12 mouse cellular contexts compared by ENCODE assay signal in the genomic region with DNA sequence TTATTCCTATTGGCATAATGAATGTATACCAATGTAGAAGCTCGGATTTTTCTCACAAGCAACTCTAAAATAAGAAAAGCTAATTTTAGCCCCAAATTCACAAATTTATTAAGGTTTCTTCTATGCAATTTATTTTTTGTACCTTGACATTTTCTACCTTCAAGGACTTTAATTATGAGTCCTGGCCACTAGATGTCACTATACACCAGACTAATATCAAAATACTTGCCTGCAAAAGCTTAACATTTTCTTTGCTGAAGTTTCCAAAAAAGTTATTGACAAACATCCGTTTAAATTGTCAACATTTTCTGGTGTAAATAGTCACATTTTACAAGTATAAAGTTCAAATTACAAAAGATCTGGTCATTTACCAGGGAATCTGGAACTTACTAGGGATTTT.
DNase-seq lines count a peak whose midpoint lies in the region; ATAC-seq and TF ChIP-seq lines count a peak whose summit lies in the region.
"Had no signal": no experiment of that assay in that cellular context is flagged by ENCODE, and none has a peak within 500 bp of the region (broad histone marks: within the 10 kb centered on the region; RNA-seq: fewer than 3 reads in every experiment).

No protein-coding gene starts in this region.

- no peak for TF ChIP-seq EP300 in stomach, postnatal 0 days (optimal IDR thresholded peaks at IDR 0.05)

- H3K4me2 ChIP-seq in intestine, postnatal 0 days (replicated peaks; ENCODE audit: low read depth), result no peak overlapping the region
- no peak overlapping the region for H3K4me2 ChIP-seq in intestine, embryonic 16.5 days (ENCODE audit: low read depth, low read length)
- H3K4me2 ChIP-seq in midbrain, postnatal 0 days (ENCODE audit: low read depth, low read length, poor library complexity, severe bottlenecking), result no peak overlapping the region
- no peak overlapping the region for H3K4me2 ChIP-seq in midbrain, embryonic 16.5 days (ENCODE audit: low read length)
- H3K4me2 ChIP-seq in stomach, postnatal 0 days (replicated peaks; ENCODE audit: low read depth), result no peak overlapping the region
- H3K4me2 ChIP-seq: forebrain, embryonic 12.5 days; lung, embryonic 15.5 days had no signal

- no peak overlapping the region for H3K9ac ChIP-seq in intestine, postnatal 0 days (ENCODE audit: low read depth, low read length)
- H3K9ac ChIP-seq in intestine, embryonic 16.5 days (ENCODE audit: low read depth, low read length), result no peak overlapping the region
- no peak overlapping the region for H3K9ac ChIP-seq in midbrain, postnatal 0 days (replicated peaks; ENCODE audit: low read length, poor library complexity, severe bottlenecking)
- no peak overlapping the region for H3K9ac ChIP-seq in midbrain, embryonic 16.5 days (ENCODE audit: low read depth, low read length)
- H3K9ac ChIP-seq in stomach, postnatal 0 days (ENCODE audit: low read length), result no peak overlapping the region
- H3K9ac ChIP-seq: forebrain, embryonic 12.5 days; lung, embryonic 15.5 days had no signal

- peak; percentile 56 for TF ChIP-seq CTCF in intestine, postnatal 0 days (IDR thresholded peaks at IDR 0.05; ENCODE audit: low read depth)
- peak; percentile 62 for TF ChIP-seq CTCF in midbrain, postnatal 0 days (IDR thresholded peaks at IDR 0.05)
- TF ChIP-seq CTCF in stomach, postnatal 0 days (IDR thresholded peaks at IDR 0.05; ENCODE audit: low read depth), result peak; percentile 63

- no peak overlapping the region for H3K27ac ChIP-seq in intestine, postnatal 0 days (ENCODE audit: low read depth, low read length)
- H3K27ac ChIP-seq in intestine, embryonic 16.5 days (ENCODE audit: low read length), result no peak overlapping the region
- H3K27ac ChIP-seq in midbrain, postnatal 0 days (ENCODE audit: low read depth, low read length), result no peak overlapping the region
- H3K27ac ChIP-seq in midbrain, embryonic 16.5 days (ENCODE audit: low read length), result no peak overlapping the region
- H3K27ac ChIP-seq in stomach, postnatal 0 days (replicated peaks), result no peak overlapping the region
- H3K27ac ChIP-seq: forebrain, embryonic 12.5 days; lung, embryonic 15.5 days had no signal

- peak; percentile 49 for DNase-seq in midbrain, postnatal 0 days (ENCODE audit: low spot score)
- peak; percentile 6 for DNase-seq in c-Kit-positive CD71-negative TER-119-negative erythroid progenitor cells, embryonic 14.5 days (ENCODE audit: low read depth)
- no peak for DNase-seq in stomach, postnatal 0 days (ENCODE audit: low spot score)
- DNase-seq in urinary bladder, adult 2 months (ENCODE audit: low spot score), result no peak
- no peak for DNase-seq in adrenal gland, postnatal 4 days (ENCODE audit: low spot score in 2 of 2)
- DNase-seq: thymus, postnatal 14 days had no signal

- H3K27me3 ChIP-seq in intestine, postnatal 0 days (replicated peaks; ENCODE audit: control insufficient read depth, insufficient read depth, low read length), result no peaks in the 10 kb centered on the region
- no peaks in the 10 kb centered on the region for H3K27me3 ChIP-seq in intestine, embryonic 16.5 days (replicated peaks; ENCODE audit: control insufficient read depth, insufficient read depth, low read length)
- no peaks in the 10 kb centered on the region for H3K27me3 ChIP-seq in midbrain, postnatal 0 days (ENCODE audit: insufficient read depth, low read length)
- no peaks in the 10 kb centered on the region for H3K27me3 ChIP-seq in midbrain, embryonic 16.5 days (ENCODE audit: control insufficient read depth, insufficient read depth, low read depth, low read length)
- no peaks in the 10 kb centered on the region for H3K27me3 ChIP-seq in stomach, postnatal 0 days (ENCODE audit: control insufficient read depth, insufficient read depth, low read length)
- H3K27me3 ChIP-seq: forebrain, embryonic 12.5 days; lung, embryonic 15.5 days had no signal

- no peaks in the 10 kb centered on the region for H3K4me1 ChIP-seq in intestine, postnatal 0 days (replicated peaks; ENCODE audit: control insufficient read depth, insufficient read depth, low read length)
- no peaks in the 10 kb centered on the region for H3K4me1 ChIP-seq in intestine, embryonic 16.5 days (ENCODE audit: control insufficient read depth, insufficient read depth, low read length)
- no peaks in the 10 kb centered on the region for H3K4me1 ChIP-seq in midbrain, postnatal 0 days (ENCODE audit: insufficient read depth, low read length)
- no peaks in the 10 kb centered on the region for H3K4me1 ChIP-seq in midbrain, embryonic 16.5 days (ENCODE audit: control insufficient read depth, insufficient read depth, low read length)
- no peaks in the 10 kb centered on the region for H3K4me1 ChIP-seq in stomach, postnatal 0 days (replicated peaks; ENCODE audit: control insufficient read depth, insufficient read depth)
- H3K4me1 ChIP-seq: forebrain, embryonic 12.5 days; lung, embryonic 15.5 days had no signal

- WGBS in intestine, postnatal 0 days, result 6% methylated on average over 2 of the region's 2 CpGs
- WGBS in intestine, embryonic 16.5 days, result 5% methylated on average over 2 of the region's 2 CpGs
- 7% methylated on average over 2 of the region's 2 CpGs for WGBS in midbrain, postnatal 0 days
- WGBS in midbrain, embryonic 16.5 days, result 6% methylated on average over 2 of the region's 2 CpGs
- 7% methylated on average over 2 of the region's 2 CpGs for WGBS in stomach, postnatal 0 days

- H3K9me3 ChIP-seq in intestine, postnatal 0 days (ENCODE audit: control insufficient read depth), result no peaks in the 10 kb centered on the region
- H3K9me3 ChIP-seq in intestine, embryonic 16.5 days (ENCODE audit: control insufficient read depth, low read length), result no peaks in the 10 kb centered on the region
- H3K9me3 ChIP-seq in midbrain, postnatal 0 days (ENCODE audit: low read length), result no peaks in the 10 kb centered on the region
- H3K9me3 ChIP-seq in midbrain, embryonic 16.5 days (replicated peaks; ENCODE audit: control insufficient read depth, low read length, poor library complexity, severe bottlenecking), result no peaks in the 10 kb centered on the region
- H3K9me3 ChIP-seq in stomach, postnatal 0 days (ENCODE audit: control insufficient read depth, low read length), result no peaks in the 10 kb centered on the region
- H3K9me3 ChIP-seq: forebrain, embryonic 12.5 days; lung, embryonic 15.5 days had no signal

- no peak overlapping the region for H3K4me3 ChIP-seq in intestine, postnatal 0 days (ENCODE audit: low read depth, low read length)
- H3K4me3 ChIP-seq in intestine, embryonic 16.5 days (ENCODE audit: low read length), result no peak overlapping the region
- H3K4me3 ChIP-seq in midbrain, postnatal 0 days (ENCODE audit: low read depth, low read length), result no peak overlapping the region
- H3K4me3 ChIP-seq in midbrain, embryonic 16.5 days (ENCODE audit: low read depth, low read length), result no peak overlapping the region
- H3K4me3 ChIP-seq in stomach, postnatal 0 days (ENCODE audit: low read depth, low read length), result no peak overlapping the region
- H3K4me3 ChIP-seq: forebrain, embryonic 12.5 days; lung, embryonic 15.5 days had no signal

- no peaks in the 10 kb centered on the region for H3K36me3 ChIP-seq in intestine, postnatal 0 days (ENCODE audit: control insufficient read depth, insufficient read depth)
- H3K36me3 ChIP-seq in intestine, embryonic 16.5 days (ENCODE audit: control insufficient read depth, insufficient read depth, low read length), result no peaks in the 10 kb centered on the region
- no peaks in the 10 kb centered on the region for H3K36me3 ChIP-seq in midbrain, postnatal 0 days (ENCODE audit: insufficient read depth, low read length)
- H3K36me3 ChIP-seq in midbrain, embryonic 16.5 days (ENCODE audit: control insufficient read depth, insufficient read depth, low read length), result no peaks in the 10 kb centered on the region
- H3K36me3 ChIP-seq in stomach, postnatal 0 days (ENCODE audit: control insufficient read depth, insufficient read depth, low read length), result no peaks in the 10 kb centered on the region
- H3K36me3 ChIP-seq: forebrain, embryonic 12.5 days; lung, embryonic 15.5 days had no signal

- ATAC-seq in intestine, postnatal 0 days, result no peak
- no peak for ATAC-seq in intestine, embryonic 16.5 days
- no peak for ATAC-seq in midbrain, postnatal 0 days (ENCODE audit: low FRiP score)
- ATAC-seq in midbrain, embryonic 16.5 days, result no peak
- ATAC-seq in stomach, postnatal 0 days (ENCODE audit: low FRiP score, low TSS enrichment), result no peak
- ATAC-seq: activated CD4-positive, CD25-positive, alpha-beta regulatory T cell, adult 4 months had no signal

Comparison
In these comparisons a context has a peak if more than half of its experiments do, and no peak if none do; other contexts are left out.
1. DNase-seq: peak in midbrain, postnatal 0 days (single experiment) and c-Kit-positive CD71-negative TER-119-negative erythroid progenitor cells, embryonic 14.5 days (single experiment); none in stomach, postnatal 0 days (single experiment), urinary bladder, adult 2 months (single experiment) and adrenal gland, postnatal 4 days (0 of 2).
2. Peak in every context shown above with its lines, with median percentiles within 50 percentile points of each other: CTCF ChIP-seq.